Mouse (Mus musculus) gastrocnemius, adult 8-10 months (tissue): ENCODE data around the gene Slit3. TPM values are rescaled to one million over a fixed set of nuclear protein-coding genes. Genes with fewer than 3 reads are reported as not detected.

ENCODE experiments used
- DNase-seq, 2 experiments: peaks; one replicate each; pipeline ENCODE4 v3.0.0; 2022; ENCODE audit warnings: low spot score in 2 of 2
- total RNA-seq, 4 experiments: library from RNA; stranded (reverse); gene quantifications; 2 replicates each; pipeline ENCODE4 v1.2.4; 2022

Slit3 gene
- total RNA-seq, 4 experiments from 2014 or later, result 5.1 to 11.7 (median 6.9) TPM

DNA sequence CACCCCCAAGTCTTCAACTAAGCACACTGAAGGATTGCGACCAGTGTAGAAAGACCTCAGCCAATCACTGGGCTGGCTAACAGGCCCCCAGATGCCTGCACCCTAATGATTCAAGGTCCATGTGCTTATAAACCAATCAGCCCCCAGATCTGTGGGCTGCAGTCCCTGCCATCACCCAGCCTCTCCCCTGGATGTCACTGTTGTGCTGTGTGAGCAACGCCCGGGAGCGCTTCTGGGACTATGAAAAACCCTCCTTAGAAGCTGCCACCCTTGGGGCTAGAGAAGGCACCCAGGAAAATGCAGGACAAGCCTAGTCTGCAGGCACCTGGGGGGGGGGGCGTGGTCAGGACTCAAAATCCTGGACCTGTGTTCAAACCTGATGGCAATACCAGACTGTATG lies 331.4 kb downstream of the Slit3 start:
- DNase-seq, result no peak

DNA sequence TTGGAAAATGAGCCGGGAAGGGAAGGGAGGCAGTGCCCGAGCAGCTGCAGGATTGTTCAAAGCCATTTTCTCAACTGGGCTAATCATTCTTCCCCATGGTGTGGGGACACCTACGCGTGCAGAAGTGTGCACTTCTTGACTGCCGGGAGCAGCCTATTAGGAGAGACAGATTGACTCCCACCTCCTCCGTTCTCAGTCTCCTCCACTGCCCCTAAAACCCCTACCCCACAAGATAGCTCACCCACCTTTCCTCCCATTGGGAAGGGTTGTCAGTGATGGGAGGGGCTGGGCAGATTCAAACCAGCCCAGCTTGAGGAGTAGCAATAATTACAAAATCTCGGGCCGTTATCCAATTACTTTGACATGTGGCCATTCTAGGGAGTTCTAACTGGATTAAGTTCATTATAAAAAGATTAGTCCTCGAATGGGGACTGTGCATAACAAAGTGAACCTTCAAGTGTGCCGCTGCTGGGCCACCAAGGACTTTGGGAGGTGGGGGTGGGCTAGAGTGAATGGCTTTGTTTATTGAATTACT lies 333.2 kb downstream of the Slit3 start:
- no peak for DNase-seq

DNA sequence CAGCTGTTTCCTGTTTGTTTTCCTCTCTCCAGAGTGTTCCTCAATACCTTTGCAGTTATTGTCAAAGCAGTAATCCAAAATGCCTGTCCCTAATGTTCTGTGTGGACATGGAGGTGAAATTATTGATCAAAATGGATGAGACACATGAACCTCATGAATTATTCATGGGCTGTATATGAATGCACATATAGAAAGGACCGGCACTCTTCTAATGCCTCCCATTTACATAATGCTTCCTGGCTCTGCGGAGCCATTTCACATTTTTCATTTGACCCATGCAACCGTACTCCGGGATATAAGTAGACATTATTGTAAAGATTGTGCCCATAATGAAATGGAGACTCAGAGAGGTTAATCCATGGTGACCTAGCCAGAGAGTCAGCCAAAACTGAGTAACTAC lies 333.8 kb downstream of the Slit3 start:
- no peak for DNase-seq

DNA sequence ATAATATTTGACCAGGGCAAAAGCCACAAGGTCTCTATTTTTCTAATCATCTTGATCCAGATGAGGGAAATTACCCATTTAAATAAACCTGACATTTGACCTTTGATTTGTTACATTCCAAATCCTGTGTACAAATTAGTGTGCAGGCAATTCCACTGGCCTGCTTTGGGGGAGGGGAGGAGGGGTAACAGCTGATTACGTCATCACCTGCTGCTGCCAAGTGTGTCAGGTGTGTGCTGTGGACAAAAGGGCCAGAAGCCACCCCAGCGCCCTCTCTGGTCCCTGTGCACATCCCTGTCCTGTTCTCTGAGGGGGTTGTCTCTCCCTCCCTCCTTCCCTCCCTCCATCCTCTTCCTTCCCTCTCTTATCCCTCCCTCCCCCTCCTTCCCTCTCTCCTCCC lies 337.0 kb downstream of the Slit3 start:
- no peak for DNase-seq

DNA sequence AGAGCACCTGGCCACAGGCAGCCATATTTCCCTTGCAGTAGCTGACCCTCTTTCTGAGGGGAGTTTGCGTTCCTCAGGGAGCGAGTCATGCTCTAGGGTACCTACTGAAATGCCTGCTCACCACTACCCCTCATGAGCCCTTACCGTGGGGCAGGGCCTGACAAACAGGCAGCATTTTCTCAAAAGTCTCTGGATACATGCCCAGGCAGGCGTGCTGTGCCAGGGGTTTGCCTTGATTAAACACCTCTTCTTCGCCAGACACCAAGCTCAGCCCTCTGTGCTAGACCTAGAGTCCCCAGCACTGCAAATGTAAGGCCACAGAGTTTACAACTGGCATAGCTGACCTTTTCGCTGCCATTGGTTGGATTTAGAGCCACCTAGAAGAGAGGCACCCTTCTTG lies 345.7 kb downstream of the Slit3 start:
- no peak for DNase-seq

DNA sequence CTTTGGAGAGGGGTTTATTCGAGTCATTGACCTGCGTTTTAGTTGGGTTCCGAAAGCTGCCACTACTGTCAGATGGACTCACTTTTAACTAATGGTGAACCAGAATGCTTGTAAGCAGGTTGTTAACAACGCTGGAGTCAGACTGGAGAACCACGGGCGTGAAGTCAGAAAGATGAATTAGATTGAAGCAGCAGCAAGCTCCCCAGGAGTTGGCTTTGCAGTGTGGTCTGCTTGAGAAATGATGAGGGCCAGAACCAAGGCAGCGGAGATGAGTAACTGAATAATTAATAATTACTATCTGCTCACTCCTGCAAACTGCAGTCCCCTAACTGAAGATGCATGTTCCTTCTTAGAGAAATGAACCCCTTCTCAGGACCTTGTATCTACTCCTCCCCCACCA lies 347.8 kb downstream of the Slit3 start:
- DNase-seq, result no peak

DNA sequence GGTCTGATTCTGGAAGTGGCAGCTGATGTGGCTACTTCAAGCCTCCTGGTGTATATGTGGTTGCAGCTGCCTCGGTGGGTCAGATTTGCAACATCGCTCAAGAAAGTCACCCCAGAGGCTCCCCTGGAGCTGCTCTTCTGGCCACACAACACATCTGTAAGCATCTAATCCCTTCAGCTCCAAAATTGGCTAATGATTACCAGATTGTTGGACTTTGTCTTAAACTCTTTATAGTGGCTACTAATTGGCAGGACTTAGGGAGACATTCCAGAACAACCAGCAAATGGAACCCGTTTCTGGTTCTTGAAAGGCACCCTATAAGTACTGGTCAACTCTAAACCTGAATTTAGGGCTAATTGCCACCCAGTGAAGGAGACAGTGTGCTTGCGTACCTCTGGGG lies 348.9 kb downstream of the Slit3 start:
- no peak for DNase-seq

DNA sequence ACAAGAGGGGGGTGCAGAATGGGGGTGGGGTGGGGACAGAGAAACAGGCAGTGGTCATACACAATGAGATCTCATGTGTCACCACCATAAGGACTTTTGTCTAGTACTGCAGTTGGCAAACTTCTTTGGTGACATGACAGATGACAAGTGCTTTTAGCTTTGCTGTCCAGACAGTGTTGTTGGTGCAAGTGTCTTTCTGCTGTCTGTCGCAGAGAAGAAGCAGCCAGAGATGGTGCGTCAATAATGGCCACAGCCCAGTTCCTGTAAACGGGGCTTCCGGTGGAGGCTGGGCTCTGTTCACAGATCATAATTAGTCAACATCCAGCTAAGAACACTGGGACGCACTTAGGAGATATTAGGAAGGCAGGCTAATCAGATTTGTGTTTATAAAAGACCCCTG lies 349.8 kb downstream of the Slit3 start:
- DNase-seq, result no peak

DNA sequence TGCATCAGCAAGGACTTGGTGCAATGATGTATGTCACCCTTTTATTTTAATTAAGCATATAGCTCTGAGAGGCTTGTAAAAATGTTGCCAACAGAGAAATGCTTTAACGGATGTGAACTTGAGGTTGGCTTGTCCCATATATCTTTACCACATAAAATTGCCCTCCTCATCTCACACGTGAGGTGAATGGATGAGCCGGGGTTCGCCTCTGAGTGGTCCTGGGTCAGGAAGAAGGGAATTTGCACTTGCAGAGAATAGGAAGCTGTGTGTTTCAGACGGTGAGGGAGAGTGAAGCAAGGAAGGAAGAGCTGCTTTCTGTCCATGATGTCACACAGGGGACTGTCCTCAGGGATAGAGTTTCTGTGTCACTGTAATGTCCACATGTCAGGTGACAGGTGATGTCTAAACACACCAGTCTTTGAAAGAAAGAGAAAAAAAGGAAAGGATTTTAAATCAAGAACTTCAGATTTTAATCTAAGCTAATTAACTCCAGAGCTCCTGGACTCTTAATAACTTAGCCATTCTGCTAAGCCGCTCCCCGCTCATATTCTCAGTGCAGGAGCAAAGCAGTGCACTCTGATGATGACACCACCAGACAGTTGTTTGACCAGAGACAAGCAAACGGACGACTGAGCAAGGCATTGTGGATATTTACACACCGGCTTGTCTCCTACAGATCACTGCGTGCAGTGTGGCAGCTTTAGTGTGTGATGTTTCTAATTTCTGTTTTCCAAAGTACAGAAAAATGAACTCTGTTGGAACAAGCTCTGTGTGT lies 352.0 kb downstream of the Slit3 start:
- no peak for DNase-seq

DNA sequence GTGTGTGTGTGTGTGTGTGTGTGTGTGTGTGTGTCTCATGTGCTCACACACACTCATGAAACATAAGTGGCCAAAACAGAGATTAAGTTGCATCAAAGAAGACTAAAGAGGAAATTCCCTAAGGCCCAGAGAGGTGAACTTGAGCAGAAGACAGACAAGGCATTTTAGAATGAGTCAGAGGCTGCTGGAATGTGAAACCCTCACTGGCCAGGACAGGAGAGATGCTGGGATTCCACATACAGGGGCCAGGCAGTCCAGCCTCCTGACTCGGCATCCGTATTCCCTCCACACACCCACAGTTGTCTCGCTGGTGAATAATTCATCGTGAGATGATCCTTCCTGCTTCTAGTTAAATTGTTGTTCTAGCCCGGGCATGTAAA lies 352.6 kb downstream of the Slit3 start:
- no peak for DNase-seq

DNA sequence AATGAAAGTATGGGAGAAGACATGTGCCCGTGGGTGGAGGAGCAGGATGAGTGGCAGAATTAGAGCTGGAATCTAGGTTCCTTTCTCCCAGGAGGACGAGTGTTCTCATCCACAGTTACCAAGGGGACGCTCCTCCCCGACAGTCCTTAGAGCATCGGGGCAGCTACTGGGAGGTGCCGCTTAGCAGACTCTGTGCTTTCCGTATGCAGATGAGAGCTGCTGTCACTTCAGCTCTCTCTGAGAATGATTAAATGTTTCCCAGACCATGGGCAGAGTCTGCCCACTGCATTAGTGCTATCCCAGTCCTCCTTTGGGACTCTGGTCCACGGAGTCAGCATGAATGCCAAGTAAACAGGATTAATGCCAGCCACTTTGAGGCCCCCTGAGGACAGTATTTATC lies 359.1 kb downstream of the Slit3 start:
- DNase-seq, result no peak

DNA sequence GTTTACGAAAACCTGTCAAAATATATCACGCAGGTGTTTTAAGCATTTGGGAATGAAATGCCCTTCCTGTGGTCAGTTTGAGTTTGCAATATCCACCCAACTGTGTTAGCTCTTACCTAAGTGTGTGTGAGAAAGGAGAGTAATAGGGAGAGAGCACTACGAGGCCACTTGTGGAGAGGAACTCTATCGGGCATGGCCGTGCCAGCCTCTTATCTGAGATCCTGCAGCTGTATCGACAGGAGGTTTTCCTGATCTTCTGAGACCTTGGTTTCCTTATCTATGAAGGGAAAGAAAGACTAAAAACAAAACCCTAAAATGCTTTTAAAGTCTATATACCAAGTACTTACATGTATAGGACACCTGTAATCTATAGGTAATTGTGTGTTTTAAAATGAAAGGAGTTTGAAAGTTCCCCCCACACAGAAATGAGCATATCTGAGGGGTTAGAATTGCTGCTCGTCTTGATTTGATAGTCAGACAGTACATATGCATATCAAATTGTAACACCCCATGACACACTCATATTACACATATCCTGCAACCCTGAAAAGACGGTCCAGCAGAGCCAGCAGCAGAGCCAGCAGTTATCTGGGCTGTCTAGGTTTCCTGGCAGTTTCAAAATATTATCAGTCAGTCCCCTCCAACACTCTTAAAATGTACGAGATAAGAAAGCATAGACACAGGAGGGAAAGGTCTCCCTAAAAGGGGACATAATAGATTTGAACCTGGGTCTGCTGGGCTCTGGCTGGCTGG lies 360.8 kb downstream of the Slit3 start:
- no peak for DNase-seq

DNA sequence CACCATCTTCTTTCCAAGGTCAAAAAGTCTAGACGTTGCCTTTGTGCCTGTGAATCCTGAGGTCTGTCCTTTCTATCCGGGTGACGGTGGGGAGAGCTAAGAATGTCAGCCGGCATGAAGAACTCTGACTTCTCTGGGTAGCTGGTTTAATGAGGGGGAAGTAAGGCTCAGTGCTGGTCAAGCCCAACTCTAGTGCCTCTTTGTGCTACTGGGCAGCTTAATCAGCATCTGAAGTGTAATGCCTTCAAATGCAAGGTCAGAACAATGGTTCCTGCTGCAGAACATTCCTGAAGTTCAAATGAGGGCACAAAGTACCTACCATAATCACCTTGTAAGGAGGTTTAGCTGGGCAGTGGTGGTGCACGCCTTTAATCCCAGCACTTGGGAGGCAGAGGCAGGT lies 366.9 kb downstream of the Slit3 start:
- no peak for DNase-seq

DNA sequence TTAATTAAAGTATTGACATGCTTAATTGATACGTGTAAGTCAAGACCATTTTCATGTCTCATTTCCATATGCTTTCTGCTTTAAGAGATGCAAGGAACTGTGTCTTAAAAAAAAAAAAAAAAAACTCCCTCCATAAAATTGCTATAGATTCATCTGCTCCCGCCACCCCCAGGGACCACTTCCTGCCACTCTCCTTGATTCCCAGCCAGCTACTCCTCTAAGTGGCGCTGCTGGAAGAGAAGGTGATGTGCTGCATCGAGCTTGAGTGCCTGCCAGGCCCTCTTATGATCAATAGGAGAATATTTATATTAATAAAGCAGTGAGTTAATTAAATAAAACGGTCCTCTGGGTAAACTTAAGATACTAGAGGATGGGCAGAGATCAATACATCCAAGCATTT lies 370.7 kb downstream of the Slit3 start:
- no peak for DNase-seq

DNA sequence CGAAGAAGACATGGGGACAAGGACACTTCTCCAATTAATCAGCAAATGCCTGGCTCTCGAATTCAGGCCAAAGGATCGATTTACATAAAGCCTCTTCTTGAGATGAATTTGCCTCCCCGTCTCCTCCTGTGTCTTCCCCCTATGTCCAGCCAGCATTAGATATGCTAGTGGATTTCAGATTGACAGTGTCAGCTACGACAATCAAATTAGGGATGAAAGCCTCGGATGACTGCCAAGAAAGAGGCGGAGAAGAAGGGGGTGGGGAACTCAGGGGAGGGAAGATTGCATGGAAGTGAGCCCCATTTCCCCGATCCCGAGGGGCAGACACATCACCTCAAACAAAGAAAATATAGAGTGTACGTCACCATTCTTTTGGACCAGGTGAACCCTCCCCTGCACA lies 375.9 kb downstream of the Slit3 start:
- DNase-seq, result no peak

DNA sequence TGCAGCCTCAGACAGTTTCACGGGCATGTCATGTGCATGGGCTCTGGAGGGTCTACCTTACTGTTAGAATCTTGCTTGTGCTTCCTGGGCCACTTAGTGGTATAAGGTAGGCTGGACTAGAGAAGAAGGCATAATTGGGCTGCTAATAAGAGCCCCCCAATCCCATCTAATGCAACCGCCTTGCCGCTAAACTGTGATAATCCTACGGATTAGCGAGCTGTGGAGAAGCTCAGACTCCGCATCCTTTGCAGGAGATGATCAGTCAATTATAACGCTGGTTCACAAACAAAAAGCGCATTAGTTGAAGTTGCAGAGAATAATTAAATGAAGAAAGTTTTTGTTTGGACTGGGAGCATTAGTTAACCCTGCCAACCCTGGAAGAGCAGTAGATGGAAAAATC lies 376.9 kb downstream of the Slit3 start:
- DNase-seq, result no peak

DNA sequence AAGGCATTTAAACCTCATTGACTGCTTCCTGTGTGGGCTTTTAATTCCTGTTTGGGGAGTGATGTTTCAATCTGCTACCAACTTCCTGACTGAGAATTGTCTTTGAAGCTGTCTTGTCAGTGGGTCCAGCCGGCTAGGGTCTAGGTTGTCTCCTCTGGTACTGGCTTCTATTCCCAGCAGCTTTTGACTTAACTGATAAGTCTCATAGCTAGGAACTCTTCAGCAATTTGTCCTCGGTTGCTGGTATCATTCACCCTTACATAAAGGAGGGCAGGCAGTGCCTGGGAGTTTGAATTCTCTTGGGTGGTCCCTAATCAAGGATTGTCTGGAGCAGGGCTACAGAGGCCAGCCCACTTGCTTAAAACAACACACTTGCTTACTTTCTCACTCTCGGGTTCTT lies 381.1 kb downstream of the Slit3 start:
- no peak for DNase-seq

DNA sequence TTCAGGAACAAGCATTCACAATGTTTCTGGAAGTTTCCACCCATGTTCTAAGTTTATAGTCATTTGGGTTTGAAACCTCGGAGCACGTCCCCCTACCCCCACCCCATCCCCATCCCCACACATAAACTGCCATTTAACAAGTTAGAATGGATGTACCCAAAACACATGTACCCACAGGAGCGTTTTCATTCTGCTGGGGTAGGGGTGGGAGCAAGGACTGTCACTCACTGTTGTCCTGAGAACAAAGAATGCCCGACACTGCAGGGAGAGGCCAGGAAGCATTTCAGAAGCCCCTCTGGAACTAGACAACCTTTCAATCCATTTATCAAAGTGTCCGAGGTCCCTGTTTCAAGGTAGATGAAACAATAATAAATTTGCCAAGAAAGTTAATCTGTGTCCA lies 383.0 kb downstream of the Slit3 start:
- no peak for DNase-seq

DNA sequence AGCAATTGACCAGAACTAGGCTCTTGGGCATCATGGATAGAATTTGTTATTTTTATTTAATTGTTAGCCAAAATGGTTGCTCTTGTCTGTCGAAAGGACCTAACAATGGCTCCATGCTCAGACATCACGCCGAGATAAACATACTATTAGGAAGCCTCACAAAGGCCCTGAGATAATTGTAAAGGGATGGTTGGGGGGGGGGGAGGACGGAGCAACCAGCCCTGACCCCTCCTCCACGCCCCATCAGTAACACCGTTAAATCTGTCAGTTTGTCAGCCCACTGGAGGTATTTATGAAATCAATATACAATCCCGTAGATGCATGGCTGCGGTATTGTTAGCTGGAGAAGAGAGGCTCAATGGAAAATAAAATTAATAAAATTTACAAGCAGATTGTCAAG lies 383.9 kb downstream of the Slit3 start:
- DNase-seq, result no peak

DNA sequence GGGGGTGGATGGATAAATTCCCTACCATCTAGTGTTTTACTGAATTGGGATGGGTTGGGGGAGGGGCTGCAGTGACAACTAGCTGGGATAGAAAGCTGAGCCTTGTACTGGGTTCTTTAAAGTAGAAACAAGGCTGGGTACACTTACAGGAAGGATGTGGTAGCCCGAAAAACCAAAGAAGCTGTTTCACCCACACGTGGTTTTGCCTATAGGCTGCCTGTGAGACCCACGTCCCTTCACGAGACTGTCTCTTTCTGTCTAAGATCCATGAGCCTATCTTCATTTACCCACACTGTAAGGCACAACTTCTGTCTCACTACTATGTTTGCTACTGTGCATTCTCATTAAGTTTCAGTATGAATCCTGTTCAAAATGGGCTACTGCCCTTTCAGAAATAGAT lies 384.3 kb downstream of the Slit3 start:
- DNase-seq, result no peak

DNA sequence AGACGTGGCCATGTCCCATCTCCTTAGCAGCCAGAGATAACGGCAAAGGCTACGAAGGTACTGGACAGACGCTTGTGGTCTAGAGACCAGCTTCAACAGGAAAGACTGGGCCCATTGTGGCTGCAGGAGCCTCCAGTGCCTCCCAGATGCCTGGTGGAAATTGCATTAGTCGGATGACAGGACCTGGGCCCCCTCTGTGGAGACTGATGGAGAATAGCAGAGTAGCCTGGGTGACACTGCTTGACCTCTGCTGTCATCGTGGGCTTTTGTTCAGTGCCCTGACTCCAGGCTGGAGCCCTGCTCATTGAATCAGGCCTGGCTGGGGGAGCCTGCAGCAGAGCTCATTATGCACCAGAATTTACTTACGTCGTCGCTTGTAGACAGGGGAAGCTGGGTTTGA lies 384.8 kb downstream of the Slit3 start:
- no peak for DNase-seq

DNA sequence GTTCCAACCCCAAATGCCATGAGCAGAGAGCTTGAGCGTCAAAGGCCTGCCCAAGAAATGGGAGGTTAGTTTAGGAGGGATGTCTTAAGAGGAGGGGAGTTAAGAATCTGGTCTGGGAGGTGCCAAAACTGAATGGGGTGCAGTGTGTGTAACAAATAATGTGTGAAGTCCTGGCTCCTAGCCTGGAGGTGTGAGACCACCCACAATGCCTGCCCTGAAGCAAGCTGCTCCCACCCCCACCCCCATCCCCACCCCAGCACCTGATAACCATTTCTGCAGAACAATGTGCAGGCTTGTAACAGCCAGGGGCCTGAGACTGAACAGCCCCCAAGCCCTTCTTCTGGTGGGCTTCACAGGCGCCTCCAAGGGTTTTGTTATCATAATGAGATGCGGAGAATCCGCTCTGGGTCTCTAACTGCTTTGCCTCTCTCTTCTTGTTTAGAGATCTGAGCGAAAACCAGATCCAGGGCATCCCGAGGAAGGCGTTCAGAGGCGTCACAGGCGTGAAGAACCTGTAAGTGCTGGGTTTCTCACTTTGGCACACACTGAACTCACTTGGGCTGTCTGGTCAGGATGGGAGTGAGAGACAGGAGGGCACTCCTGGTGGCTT lies 386.9 kb downstream of the Slit3 start:
- DNase-seq, result no peak

DNA sequence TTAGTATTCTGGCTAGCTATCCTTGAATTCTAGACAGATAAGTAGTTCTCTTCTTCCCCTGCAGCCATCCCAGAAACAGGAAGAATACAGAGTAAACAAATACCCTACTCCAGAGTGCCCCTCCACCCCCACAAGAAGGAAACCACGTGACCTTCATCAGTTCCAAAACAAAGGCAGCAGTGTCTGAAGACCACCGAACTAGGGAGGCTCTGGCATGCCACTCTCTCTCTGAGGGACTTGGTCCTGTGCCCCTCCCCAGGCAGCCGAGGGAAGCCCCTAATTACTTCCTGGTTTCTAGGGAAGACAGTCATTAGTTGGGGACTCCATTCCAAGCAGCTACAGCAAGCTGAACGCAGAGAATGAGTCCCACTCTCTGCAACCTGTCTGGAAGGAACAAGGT lies 391.7 kb downstream of the Slit3 start:
- no peak for DNase-seq
